Mouse (Mus musculus): Measurements from ENCODE around the gene Edrf1. TPM values are rescaled to one million over a fixed set of nuclear protein-coding genes. Genes with fewer than 3 reads are reported as not detected.
"Not testable (repeated sequence)": the region's sequence is repeated elsewhere in the genome, so short reads cannot be mapped to it uniquely, and the experiment has no call there.

The Edrf1 gene
- total RNA-seq, 2 experiments from 2014 or later = 22.7 to 26.6 TPM

DNA sequence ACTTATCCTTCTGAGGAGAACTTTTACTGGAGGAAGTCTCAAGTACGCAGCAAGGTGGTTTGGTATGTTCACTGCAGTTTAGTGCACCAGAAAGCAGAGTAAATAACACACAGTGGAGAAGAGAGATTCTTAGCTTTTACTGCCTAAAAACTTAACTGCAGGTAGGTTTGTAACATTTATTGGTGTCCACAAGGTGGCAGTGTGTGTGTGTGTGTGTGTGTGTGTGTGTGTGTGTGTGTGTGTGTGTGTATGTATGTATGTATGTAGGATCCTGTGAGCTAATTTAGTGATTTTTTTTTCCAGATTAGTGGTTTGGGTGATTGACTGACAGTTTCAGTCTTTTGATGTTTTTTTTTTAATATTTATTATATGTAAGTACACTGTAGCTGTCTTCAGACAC, 31.7 kb downstream of the Edrf1 start:
- no peak overlapping the region for H3K27ac ChIP-seq
- DNase-seq (ENCODE audit: extremely low spot score in 1 of 2, low spot score in 2 of 2) = no peak
- no peak overlapping the region for H3K4me3 ChIP-seq
- TF ChIP-seq CTCF (IDR thresholded peaks at IDR 0.05) = peak; percentile 16
- intact Hi-C loops (cut with DNase I) = no loop called here

DNA sequence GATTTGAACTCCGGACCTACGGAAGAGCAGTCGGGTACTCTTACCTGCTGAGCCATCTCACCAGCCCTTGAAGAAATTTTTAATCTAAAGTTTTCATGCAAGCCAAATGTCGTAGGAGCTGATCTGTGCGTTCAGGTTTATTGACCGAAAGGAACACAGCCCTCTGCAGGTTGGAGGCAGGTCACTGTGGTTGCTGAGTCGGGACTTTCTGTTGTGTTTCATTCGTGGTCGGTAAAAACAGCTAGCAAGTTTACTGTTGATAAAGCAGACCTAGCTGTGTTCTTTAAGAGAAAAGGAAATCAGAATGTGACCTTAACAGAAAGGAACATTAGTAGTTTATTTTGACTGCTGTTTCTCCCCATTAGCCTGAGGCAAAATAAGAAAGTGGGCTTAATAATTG, 32.6 kb downstream of the Edrf1 start:
- DNase-seq (ENCODE audit: extremely low spot score in 1 of 2, low spot score in 2 of 2) = no peak
- no peak for TF ChIP-seq CTCF (IDR thresholded peaks at IDR 0.05)
- H3K27ac ChIP-seq = no peak overlapping the region
- H3K4me3 ChIP-seq = no peak overlapping the region
- intact Hi-C loops (cut with DNase I) = no loop called here

DNA sequence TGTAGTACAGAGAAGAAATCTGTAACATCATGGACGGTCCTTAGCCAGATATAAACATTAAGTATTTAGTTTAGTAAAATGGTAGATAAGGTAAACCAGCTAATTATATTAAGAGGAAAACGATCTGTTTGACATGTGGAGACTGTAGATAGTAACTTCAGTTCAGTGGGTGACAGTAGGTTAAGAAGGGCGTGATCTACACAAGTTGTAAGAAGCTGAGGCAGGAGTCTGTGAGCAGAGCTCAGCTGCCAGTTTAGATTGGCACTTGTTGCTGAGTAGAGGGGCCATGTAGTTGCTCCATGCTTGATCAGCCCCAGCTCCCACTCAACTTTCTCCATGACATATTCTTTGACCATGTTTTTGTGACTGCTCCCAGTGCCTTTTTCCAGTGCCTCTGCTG, 33.5 kb downstream of the Edrf1 start:
- TF ChIP-seq CTCF (IDR thresholded peaks at IDR 0.05) = no peak
- Histone ChIP-seq H3K27ac (no peak overlapping the region), H3K4me3 (no peak overlapping the region)
- DNase-seq (ENCODE audit: extremely low spot score in 1 of 2, low spot score in 2 of 2) = no peak
- intact Hi-C loops (cut with DNase I) = no loop called here

DNA sequence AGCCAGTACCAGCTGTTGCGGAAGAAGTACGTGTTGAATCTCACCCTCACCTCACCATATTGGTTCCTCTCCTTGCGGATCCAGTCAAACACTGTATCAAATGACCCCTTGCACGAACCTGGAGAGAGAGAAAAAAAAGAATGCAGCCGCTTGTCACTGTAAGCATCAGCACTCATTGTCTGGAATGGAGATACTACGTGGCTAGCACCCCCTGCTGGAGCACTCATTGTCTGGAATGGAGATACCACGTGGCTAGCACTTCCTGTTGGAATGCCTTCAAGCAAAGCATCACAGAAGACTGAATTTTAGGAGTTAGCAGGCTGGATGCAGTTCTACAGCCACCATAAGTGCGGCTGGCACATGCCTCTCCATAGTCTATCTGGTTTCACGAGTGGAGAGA, 38.7 kb downstream of the Edrf1 start:
- intact Hi-C loops (cut with DNase I) = no loop called here
- no peak for DNase-seq (ENCODE audit: extremely low spot score in 1 of 2, low spot score in 2 of 2)
- Histone ChIP-seq H3K27ac (no peak overlapping the region), H3K4me3 (no peak overlapping the region)
- peak; percentile 8 for TF ChIP-seq CTCF (IDR thresholded peaks at IDR 0.05)

DNA sequence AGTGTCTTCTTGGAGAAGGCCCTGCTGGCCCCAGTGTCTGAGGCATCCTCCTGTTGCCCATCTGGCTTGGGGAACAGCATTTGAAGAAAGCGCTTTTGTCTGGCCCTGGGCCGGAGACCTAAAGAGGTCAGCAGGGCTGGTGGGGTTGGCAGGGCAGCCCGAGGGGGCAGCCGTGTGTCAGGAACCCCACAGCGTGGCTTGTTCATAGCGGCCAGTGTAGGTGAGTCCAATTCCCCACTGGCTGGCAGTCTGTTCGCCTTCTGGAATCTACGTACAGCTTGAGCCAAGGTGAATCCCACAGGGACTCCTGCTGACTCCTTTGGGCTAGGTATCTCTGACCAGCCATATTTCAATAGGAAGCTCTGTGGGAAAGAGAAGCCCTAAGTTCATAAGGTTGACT, 41.4 kb downstream of the Edrf1 start:
- no peak for DNase-seq (ENCODE audit: extremely low spot score in 1 of 2, low spot score in 2 of 2)
- H3K4me3 ChIP-seq = no peak overlapping the region
- intact Hi-C loops (cut with DNase I) = no loop called here
- H3K27ac ChIP-seq = no peak overlapping the region
- TF ChIP-seq CTCF (IDR thresholded peaks at IDR 0.05) = no peak

DNA sequence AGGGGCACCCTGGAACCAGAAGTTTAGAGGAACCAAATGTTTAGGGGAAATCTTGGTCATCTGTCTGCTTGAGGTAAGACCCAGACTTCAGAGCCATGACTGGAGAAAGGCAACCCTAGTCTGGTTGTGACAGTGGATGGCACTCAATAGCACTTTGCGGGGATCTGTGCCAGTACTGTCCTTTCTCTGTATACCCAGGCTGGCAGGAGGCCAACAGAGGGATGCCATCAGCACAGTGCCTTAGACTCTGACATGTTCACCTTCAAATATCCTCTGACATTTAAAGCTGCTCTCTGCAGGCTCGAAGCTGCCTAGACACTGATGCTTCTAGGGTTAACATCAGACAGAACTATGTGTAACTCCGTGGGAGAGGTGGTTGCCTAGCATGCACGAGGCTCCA, 42.1 kb downstream of the Edrf1 start:
- Histone ChIP-seq H3K4me3 (no peak overlapping the region), H3K27ac (no peak overlapping the region)
- intact Hi-C loops (cut with DNase I) = no loop called here
- no peak for DNase-seq (ENCODE audit: extremely low spot score in 1 of 2, low spot score in 2 of 2)
- no peak for TF ChIP-seq CTCF (IDR thresholded peaks at IDR 0.05)

DNA sequence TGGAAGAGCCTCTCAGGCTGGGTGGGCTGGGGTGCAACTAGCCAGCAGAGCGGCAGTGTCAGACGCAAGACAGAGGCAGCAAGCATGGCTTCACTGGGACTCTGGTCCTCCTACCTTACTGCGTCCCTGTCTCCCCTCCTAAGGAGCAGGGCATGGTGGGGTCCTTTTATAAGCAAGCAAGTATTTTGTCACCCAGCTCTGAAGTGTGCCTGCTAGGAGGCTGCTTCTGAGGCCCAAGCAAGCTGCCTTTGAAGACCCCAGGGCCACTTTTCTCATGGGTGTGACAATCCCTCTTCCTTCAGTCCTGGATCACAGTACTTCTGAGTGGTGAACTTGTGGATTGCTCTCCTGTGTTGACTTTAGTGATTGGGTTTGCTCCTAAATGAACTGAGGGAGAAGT, 42.6 kb downstream of the Edrf1 start, which contains the start of gene Mmp21:
TSS of gene Mmp21 (minus strand) at position 101 of the 400 bp plus-strand sequence.
- intact Hi-C loops (cut with DNase I) = no loop called here

DNA sequence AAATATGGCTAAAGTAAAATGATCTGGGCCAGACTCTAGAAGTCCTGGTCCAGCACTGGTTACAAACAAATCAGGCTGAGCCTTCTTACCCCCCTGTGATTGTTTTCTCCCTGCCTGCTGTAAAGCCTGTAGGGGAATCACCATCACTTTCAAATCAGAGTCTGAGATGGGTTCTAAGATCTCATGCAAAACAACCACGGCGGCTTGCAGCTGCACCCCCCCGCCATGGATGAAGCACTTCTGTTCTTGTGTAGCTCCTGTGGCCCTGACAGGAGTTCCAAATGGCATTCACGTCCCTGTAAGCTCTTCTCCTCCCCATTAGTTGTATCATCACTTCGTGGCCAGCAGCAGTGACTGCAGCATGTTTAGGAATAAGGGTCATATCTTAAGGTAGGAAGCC, 46.3 kb downstream of the Edrf1 start:
- intact Hi-C loops (cut with DNase I) = no loop called here
- H3K4me3 ChIP-seq = no peak overlapping the region
- no peak for TF ChIP-seq CTCF (IDR thresholded peaks at IDR 0.05)
- DNase-seq (ENCODE audit: extremely low spot score in 1 of 2, low spot score in 2 of 2) = no peak
- H3K27ac ChIP-seq = no peak overlapping the region

More for the DNA sequence above, 42.6 kb downstream of the Edrf1 start, which contains the start of gene Mmp21:
- H3K4me3 ChIP-seq = no peak within 1 kb of the TSS
- DNase-seq (ENCODE audit: extremely low spot score in 1 of 2, low spot score in 2 of 2) = no peak
- H3K27ac ChIP-seq = no peak within 1 kb of the TSS
- no peak for TF ChIP-seq CTCF (IDR thresholded peaks at IDR 0.05)

DNA sequence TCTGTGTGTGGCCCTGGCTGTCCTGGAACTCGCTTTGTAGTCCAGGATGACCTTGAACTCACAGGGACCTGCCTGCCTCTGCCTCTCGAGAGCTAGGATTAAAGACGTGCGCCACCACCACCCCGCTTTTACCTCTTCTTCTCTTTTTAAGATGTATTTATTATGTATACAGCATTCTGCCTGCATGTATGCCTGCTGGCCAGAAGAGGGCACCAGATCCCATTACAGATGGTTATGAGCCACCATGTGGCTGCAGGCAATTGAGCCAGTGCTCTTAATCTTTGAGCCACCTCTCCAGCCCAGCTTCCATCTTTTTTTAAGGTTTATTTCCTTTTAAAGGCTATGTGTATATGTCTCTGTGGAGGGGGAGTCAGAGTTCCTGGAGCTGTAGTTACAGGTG, 46.8 kb downstream of the Edrf1 start:
- TF ChIP-seq CTCF (IDR thresholded peaks at IDR 0.05) = peak; percentile 42
- no peak for DNase-seq (ENCODE audit: extremely low spot score in 1 of 2, low spot score in 2 of 2)
- Histone ChIP-seq H3K4me3 (no peak overlapping the region), H3K27ac (no peak overlapping the region)
- intact Hi-C loops (cut with DNase I) = no loop called here

DNA sequence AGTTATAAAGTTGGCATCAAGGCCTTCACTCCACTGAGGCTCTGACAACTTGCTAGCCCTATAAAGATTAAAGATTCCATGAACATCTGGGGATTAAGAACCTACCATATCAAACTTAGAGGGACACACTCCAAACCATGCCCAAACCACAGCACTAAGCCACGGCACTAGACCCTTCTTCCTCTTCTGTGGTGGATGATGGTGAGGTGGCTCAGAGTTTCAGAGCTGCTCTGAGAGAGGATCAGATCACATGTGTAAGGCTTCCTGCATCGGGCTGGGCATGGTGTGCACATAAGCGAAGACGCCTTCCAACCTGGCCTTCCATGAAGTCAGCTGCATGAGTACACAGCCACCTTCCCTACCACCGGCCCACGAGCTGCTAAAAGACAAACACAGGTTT, 47.4 kb downstream of the Edrf1 start:
- Histone ChIP-seq H3K27ac (no peak overlapping the region), H3K4me3 (no peak overlapping the region)
- no peak for DNase-seq (ENCODE audit: extremely low spot score in 1 of 2, low spot score in 2 of 2)
- no peak for TF ChIP-seq CTCF (IDR thresholded peaks at IDR 0.05)
- intact Hi-C loops (cut with DNase I) = no loop called here

DNA sequence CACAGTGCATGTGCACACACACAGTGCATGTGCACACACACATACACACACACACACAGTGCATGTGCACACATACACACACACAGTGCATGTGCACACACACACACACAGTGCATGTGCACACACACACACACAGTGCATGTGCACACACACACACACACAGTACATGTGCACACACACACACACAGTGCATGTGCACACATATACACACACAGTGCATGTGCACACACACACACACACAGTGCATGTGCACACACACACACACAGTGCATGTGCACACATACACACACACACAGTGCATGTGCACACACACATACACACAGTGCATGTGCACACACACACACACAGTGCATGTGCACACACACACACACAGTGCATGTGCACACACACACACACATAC, 48.3 kb downstream of the Edrf1 start:
- DNase-seq (ENCODE audit: extremely low spot score in 1 of 2, low spot score in 2 of 2); H3K4me3 ChIP-seq; intact Hi-C loops (cut with DNase I); H3K27ac ChIP-seq: not testable (repeated sequence)

DNA sequence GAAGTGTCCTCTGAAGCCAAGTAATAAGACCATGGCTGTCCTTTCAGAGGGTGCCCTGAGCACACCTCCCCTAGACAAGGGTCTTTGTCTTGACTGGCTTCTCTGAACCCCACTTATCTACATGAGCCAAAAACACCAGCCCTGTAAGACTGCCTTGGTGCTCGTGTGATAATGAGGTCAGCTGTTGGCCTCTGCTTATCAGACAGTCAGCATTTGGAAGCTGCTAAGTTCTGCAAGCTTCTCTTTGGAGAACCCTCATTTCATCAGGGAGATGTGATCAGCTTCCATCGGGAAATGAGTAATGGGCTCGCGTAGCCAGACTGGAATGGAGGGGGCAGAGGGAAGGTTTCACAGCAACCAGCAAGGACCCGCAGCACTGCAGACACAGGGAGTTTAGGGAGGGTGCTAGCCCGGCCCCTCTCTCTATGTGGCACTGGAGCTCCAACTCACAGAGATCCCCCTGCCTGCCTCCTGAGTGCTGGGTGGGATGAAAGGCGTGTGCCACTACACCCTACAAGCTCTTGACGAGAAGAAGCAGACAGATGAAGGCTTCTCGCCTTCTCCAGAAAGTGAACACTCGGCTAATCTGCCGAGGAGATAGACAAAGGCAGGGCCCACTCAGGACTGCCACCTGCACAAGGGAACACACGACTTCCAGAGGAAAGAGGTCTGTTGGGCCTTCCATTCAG, 60.8 kb downstream of the Edrf1 start:
- Histone ChIP-seq H3K27ac (no peak overlapping the region), H3K4me3 (no peak overlapping the region)
- no peak for DNase-seq (ENCODE audit: extremely low spot score in 1 of 2, low spot score in 2 of 2)
- intact Hi-C loops (cut with DNase I) = no loop called here
- TF ChIP-seq CTCF (IDR thresholded peaks at IDR 0.05) = no peak

DNA sequence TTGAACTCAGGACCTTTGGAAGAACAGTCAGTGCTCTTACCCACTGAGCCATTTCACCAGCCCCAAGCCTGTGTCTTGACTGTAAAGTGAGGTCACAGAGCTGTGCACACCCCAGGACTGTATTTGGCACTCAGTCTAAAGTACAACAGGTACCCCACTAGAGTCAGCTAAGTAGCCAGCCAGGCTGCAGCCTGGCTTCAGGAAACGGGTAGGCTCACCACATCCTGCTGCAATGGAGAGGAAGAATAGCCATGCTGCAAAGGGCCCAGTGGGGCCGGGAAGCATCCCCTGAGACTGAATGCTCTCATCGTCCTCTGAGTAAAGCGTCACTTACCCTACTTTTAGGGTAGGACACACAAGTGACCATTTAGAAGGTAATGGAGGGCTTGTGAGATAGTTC, 62.5 kb downstream of the Edrf1 start:
- DNase-seq (ENCODE audit: extremely low spot score in 1 of 2, low spot score in 2 of 2) = no peak
- intact Hi-C loops (cut with DNase I) = loop anchor here (10.0 kb wide), 1 partner anchor 1785 kb away; no protein-coding TSS in a partner anchor
- Histone ChIP-seq H3K4me3 (no peak overlapping the region), H3K27ac (no peak overlapping the region)
- no peak for TF ChIP-seq CTCF (IDR thresholded peaks at IDR 0.05)
